Mouse (Mus musculus) brain, embryonic 14.5 days (tissue): ENCODE results near the gene Gm13693. TPM values are rescaled to one million over a fixed set of nuclear protein-coding genes. Genes with fewer than 3 reads are reported as not detected.

Experiments
- DNase-seq: peaks from one replicate; pipeline ENCODE4 v3.0.0-alpha.2; 2011; ENCODE audit warnings: low read depth
- CTCF ChIP-seq: fragments of 200-500 bp; IDR thresholded peaks from 2 replicates; pipeline ENCODE4 v1.5.1; 2012; ENCODE audit warnings: inconsistent platforms, mild to moderate bottlenecking, moderate library complexity, borderline replicate concordance; ENCODE audit not compliant: insufficient read depth, insufficient read length; ENCODE audit errors: extremely low read depth
- POLR2A ChIP-seq: fragments of 200-500 bp; IDR thresholded peaks from 2 replicates; pipeline ENCODE4 v1.6.1; 2012; ENCODE audit warnings: mild to moderate bottlenecking, inconsistent platforms, borderline replicate concordance; ENCODE audit not compliant: poor library complexity, insufficient read depth, insufficient read length, severe bottlenecking; ENCODE audit errors: extremely low read depth
- polyA plus RNA-seq: library from polyadenylated mRNA; depleted of rRNA; stranded (reverse); fragments of >200 nt; gene quantifications from 2 replicates; pipeline ENCODE4 v1.2.3, GENCODE M21; 2012; rRNA removed

Gm13693 gene
- polyA plus RNA-seq, 1 experiment = not detected

DNA sequence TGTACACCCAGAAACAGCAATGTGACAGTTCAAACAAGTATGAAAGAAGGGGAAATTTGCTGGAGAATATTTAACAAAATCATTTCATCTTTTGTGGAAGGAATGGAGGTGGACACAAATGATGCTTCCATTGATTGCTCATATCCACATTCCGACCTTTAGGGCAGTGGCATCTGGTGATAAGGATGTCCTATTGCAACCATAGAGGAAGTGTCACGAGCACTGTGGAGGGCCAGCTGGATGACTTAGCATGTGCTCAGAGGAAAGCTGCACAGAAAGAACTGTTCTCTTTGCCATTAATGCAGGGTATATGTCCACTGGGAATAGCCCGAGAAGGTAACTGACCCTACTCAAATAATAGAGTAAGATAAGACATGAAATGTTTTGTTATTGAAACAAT, 48.5 kb downstream of the Gm13693 start:
- TF ChIP-seq POLR2A (no peak), CTCF (no peak)
- no peak for DNase-seq

Other genes with a start within 250 kb of the Gm13693 start
- gene Itgav, start 237.1 kb upstream of the Gm13693 start, polyA plus RNA-seq = 10.0 and 17.6 TPM in 2 replicates
- 37.4 and 49.8 TPM in 2 replicates for gene Fam171b, start 148.9 kb upstream of the Gm13693 start, polyA plus RNA-seq
- gene Zswim2, start 20.3 kb upstream of the Gm13693 start, polyA plus RNA-seq = not detected in 2 replicates
- gene Gm13698, start 5.8 kb upstream of the Gm13693 start, polyA plus RNA-seq = not detected in 2 replicates
- gene Gm13695, start 5.8 kb downstream of the Gm13693 start, polyA plus RNA-seq = not detected in 2 replicates
- gene Gm13696, start 11.6 kb downstream of the Gm13693 start, polyA plus RNA-seq = not detected in 2 replicates
- not detected in 2 replicates for gene Gm13694, start 17.4 kb downstream of the Gm13693 start, polyA plus RNA-seq
- not detected in 2 replicates for gene Gm13697, start 23.2 kb downstream of the Gm13693 start, polyA plus RNA-seq
- gene Gm13691, start 29.1 kb downstream of the Gm13693 start, polyA plus RNA-seq = not detected in 2 replicates